Mouse (Mus musculus): ENCODE results near the gene Pla2g6. TPM values are rescaled to one million over a fixed set of nuclear protein-coding genes. Genes with fewer than 3 reads are reported as not detected.
A peak's percentile ranks its signal among the peaks of the same experiment; 100 is the strongest.

Gene Pla2g6
- polyA plus RNA-seq, 1 experiment from 2014 or later = 8.8 TPM

DNA sequence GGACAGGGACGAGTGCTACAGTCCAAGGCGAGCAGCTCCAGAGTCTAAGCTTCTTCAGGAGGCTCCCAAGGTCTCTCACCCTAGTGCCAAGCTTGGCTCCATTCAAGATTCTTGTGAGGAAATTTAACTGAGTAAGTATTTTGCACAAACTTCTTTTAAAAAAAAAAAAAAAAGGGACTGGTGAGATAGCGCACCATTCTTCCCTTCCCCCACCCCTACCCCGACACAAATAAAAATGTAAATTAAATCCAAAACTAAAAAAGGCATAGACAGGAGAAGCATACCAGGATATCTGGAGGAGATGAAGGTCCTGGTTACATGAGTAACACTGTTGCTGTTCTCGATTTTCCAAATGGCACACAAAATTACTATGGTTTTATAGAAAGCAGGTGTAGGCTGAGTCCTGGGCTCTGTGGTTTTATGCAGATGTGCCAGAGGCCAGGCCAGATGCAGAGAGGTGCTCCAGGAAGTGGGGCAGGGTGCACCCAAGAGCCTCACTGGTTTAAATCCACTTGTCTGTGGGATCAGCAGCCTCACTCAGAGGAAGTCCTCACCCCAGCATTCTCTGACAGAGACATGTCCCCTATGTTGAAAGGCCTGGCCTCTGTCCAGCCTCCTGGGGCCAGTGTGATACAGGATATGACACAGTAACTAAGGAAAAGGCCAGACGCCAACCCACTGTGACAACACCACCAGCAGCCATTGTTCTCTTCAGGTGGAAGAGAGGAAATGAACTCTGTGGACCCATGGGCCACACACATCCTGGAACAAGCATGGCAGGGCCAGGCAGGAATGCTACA, 5.0 kb downstream of the Pla2g6 start:
- DNase-seq (ENCODE audit: low spot score) (peak; percentile 60), ATAC-seq (ENCODE audit: low FRiP score, low TSS enrichment) (peak; percentile 9)
- H3K9ac ChIP-seq (ENCODE audit: low read length) = no peak overlapping the region
- H3K4me3 ChIP-seq (ENCODE audit: low read depth, low read length) = no peak overlapping the region
- no peaks in the 10 kb centered on the region for H3K9me3 ChIP-seq (ENCODE audit: control insufficient read depth, low read length)
- TF ChIP-seq CTCF (IDR thresholded peaks at IDR 0.05; ENCODE audit: low read depth) (no peak), EP300 (optimal IDR thresholded peaks at IDR 0.05) (no peak)
- no peaks in the 10 kb centered on the region for H3K27me3 ChIP-seq (ENCODE audit: control insufficient read depth, insufficient read depth, low read length)
- peak overlapping the region; percentile 84 for H3K27ac ChIP-seq (replicated peaks)
- H3K36me3 ChIP-seq (ENCODE audit: control insufficient read depth, insufficient read depth, low read length) = no peaks in the 10 kb centered on the region
- peaks cover 14% of the 10 kb centered on the region for H3K4me1 ChIP-seq (replicated peaks; ENCODE audit: control insufficient read depth, insufficient read depth)
- H3K4me2 ChIP-seq (replicated peaks; ENCODE audit: low read depth) = no peak overlapping the region
- 62% methylated on average over 6 of the region's 6 CpGs for WGBS

- no peaks in the 10 kb centered on the region for H3K9me3 ChIP-seq (ENCODE audit: control insufficient read depth, low read length)
- DNase-seq (ENCODE audit: low spot score) = peak; percentile 66
- no peak overlapping the region for H3K9ac ChIP-seq (ENCODE audit: low read length)
- no peaks in the 10 kb centered on the region for H3K36me3 ChIP-seq (ENCODE audit: control insufficient read depth, insufficient read depth, low read length)
- H3K27ac ChIP-seq (replicated peaks) = peak overlapping the region; percentile 84
- TF ChIP-seq CTCF (IDR thresholded peaks at IDR 0.05; ENCODE audit: low read depth) = no peak
- no peak for TF ChIP-seq EP300 (optimal IDR thresholded peaks at IDR 0.05)
- no peak overlapping the region for H3K4me2 ChIP-seq (replicated peaks; ENCODE audit: low read depth)
- H3K4me1 ChIP-seq (replicated peaks; ENCODE audit: control insufficient read depth, insufficient read depth) = peaks cover 13% of the 10 kb centered on the region
- WGBS = 40% methylated on average over 11 of the region's 11 CpGs
- ATAC-seq (ENCODE audit: low FRiP score, low TSS enrichment) = peak; percentile 18; the same call in 1 of the 2 replicates
- no peak overlapping the region for H3K4me3 ChIP-seq (ENCODE audit: low read depth, low read length)
- H3K27me3 ChIP-seq (ENCODE audit: control insufficient read depth, insufficient read depth, low read length) = no peaks in the 10 kb centered on the region
Measured at GRCm38 (mm10) chr15:79322281-79322990, 5.8 kb downstream of the Pla2g6 start.

GRCm38 (mm10) chr15:79321733-79322190, 6.4 kb downstream of the Pla2g6 start:
- Histone ChIP-seq H3K36me3 (ENCODE audit: control insufficient read depth, insufficient read depth, low read length) (no peaks in the 10 kb centered on the region), H3K4me2 (replicated peaks; ENCODE audit: low read depth) (no peak overlapping the region), H3K9ac (ENCODE audit: low read length) (no peak overlapping the region), H3K4me3 (ENCODE audit: low read depth, low read length) (no peak overlapping the region), H3K27ac (replicated peaks) (peak overlapping the region; percentile 84), H3K27me3 (ENCODE audit: control insufficient read depth, insufficient read depth, low read length) (no peaks in the 10 kb centered on the region), H3K9me3 (ENCODE audit: control insufficient read depth, low read length) (no peaks in the 10 kb centered on the region), H3K4me1 (replicated peaks; ENCODE audit: control insufficient read depth, insufficient read depth) (peaks cover 12% of the 10 kb centered on the region; the same call in 1 of the 2 replicates)
- no peak for DNase-seq (ENCODE audit: low spot score)
- ATAC-seq (ENCODE audit: low FRiP score, low TSS enrichment) = 0 out of 2 replicates have a peak, but pooled peaks have one; percentile 28
- 45% methylated on average over 5 of the region's 5 CpGs for WGBS
- TF ChIP-seq CTCF (IDR thresholded peaks at IDR 0.05; ENCODE audit: low read depth) (no peak), EP300 (optimal IDR thresholded peaks at IDR 0.05) (no peak)

DNA sequence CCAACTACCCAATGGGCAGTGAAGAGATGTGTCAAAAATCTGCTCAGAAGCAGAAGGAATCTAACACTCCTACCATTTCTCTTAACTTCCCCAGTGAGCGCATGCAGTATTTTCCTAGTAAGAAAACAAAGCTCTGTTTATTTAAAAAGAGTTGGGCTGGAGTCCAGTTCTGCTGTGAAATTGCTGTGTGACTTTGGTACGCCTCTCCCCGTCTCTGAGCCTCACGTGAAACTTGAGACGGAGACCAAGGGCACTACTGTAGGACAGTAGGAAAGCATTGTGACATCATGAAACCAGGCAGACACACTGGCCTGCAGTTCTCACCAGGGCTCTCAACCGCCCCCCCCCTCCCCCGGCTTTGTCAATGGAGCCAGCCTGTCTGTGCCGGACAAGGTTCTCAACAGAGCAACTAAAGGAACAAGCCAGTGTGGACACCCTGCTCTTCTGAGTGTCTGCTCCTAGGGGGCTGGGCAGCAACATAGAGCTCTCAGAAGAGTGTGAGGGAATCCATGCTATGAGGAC, 14.3 kb downstream of the Pla2g6 start:
- TF ChIP-seq CTCF (IDR thresholded peaks at IDR 0.05; ENCODE audit: low read depth) (no peak), EP300 (optimal IDR thresholded peaks at IDR 0.05) (no peak)
- ATAC-seq (ENCODE audit: low FRiP score, low TSS enrichment) (peak; percentile 43), DNase-seq (ENCODE audit: low spot score) (no peak)
- Histone ChIP-seq H3K27me3 (ENCODE audit: control insufficient read depth, insufficient read depth, low read length) (no peaks in the 10 kb centered on the region), H3K4me1 (replicated peaks; ENCODE audit: control insufficient read depth, insufficient read depth) (no peaks in the 10 kb centered on the region), H3K36me3 (ENCODE audit: control insufficient read depth, insufficient read depth, low read length) (no peaks in the 10 kb centered on the region; the same call in 1 of the 2 replicates), H3K4me3 (ENCODE audit: low read depth, low read length) (no peak overlapping the region), H3K9ac (ENCODE audit: low read length) (no peak overlapping the region), H3K9me3 (ENCODE audit: control insufficient read depth, low read length) (no peaks in the 10 kb centered on the region), H3K4me2 (replicated peaks; ENCODE audit: low read depth) (no peak overlapping the region), H3K27ac (replicated peaks) (no peak overlapping the region)
- 65% methylated on average over 8 of the region's 8 CpGs for WGBS

DNA sequence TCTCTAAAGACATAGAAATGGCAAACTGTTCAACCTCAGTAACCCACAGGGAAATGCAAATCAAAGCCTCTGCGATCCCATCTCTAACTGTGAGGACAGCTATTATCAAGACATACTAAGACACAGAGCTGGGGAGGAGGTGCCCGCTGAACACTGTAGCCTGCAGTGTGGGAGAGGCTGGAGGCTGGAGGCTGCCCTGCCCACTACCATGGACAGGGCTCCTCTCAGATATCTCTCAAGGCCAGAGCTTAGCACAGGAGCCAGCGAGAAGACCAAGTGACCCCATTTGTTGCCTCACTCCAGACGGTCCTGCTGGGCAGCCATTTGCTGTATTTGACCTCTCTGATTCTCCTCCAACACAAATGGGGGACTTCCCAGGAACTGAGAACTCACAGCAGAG, 20.3 kb downstream of the Pla2g6 start:
- H3K4me2 ChIP-seq (replicated peaks; ENCODE audit: low read depth) = no peak overlapping the region
- no peaks in the 10 kb centered on the region for H3K27me3 ChIP-seq (ENCODE audit: control insufficient read depth, insufficient read depth, low read length)
- no peaks in the 10 kb centered on the region for H3K9me3 ChIP-seq (ENCODE audit: control insufficient read depth, low read length)
- H3K9ac ChIP-seq (ENCODE audit: low read length) = no peak overlapping the region
- no peaks in the 10 kb centered on the region for H3K4me1 ChIP-seq (replicated peaks; ENCODE audit: control insufficient read depth, insufficient read depth)
- H3K36me3 ChIP-seq (ENCODE audit: control insufficient read depth, insufficient read depth, low read length) = no peaks in the 10 kb centered on the region; the same call in 1 of the 2 replicates
- H3K27ac ChIP-seq (replicated peaks) = no peak overlapping the region
- ATAC-seq (ENCODE audit: low FRiP score, low TSS enrichment) (no peak), DNase-seq (ENCODE audit: low spot score) (no peak)
- H3K4me3 ChIP-seq (ENCODE audit: low read depth, low read length) = no peak overlapping the region
- 55% methylated on average over 4 of the region's 4 CpGs for WGBS
- no peak for TF ChIP-seq CTCF (IDR thresholded peaks at IDR 0.05; ENCODE audit: low read depth)
- TF ChIP-seq EP300 (optimal IDR thresholded peaks at IDR 0.05) = no peak
